Mouse (Mus musculus): ENCODE results near the gene Panx2. TPM values are rescaled to one million over a fixed set of nuclear protein-coding genes. Genes with fewer than 3 reads are reported as not detected.

Gene Panx2
- polyA plus RNA-seq, 1 experiment from 2014 or later = 0.54 TPM

DNA sequence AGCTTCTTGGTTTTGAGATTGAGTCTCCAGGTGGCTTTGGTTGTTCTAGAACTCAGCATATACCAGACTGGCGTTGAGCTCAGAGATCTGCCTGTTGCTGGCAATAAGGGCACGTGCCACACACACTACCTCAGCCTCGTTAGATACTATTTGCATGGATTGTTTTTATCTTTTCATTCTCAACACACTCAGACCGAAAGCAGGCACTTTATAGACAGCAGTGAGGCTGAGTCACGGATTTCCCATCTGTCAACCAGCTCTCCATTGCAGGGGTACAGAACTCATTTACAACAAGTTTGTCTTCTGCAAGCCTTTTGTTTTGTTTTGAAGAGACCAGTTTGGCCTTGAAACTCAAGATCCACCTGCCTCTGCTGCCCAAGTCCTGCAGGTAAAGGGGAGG is 37.9 kb downstream of the Panx2 start:
- H3K4me2 ChIP-seq = no peak overlapping the region
- WGBS = 92% methylated on average over 5 of the region's 5 CpGs
- peaks cover 100% of the 10 kb centered on the region for H3K36me3 ChIP-seq

DNA sequence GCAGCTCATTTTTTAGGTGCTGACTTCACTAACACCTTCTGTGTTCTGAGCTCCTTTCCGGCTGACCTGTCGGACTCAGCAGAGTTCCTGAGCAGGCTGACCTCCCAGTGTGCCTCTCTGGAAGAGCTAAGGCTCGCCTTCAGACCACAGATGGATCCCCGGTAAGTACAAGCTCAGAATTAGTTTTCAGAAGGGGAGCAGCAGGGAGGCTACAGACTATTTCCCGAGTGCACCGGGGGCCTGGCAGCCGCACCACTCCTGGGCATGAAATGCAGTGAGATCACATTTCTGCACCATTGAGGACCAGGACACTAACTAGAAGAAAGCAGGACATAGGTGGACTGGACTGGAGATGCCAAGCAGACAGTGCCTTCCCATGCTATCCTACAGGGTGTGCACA is 39.1 kb downstream of the Panx2 start:
- Histone ChIP-seq H3K9ac (replicated peaks) (no peak overlapping the region), H3K4me3 (replicated peaks) (no peak overlapping the region), H3K36me3 (peaks cover 100% of the 10 kb centered on the region), H3K27me3 (no peaks in the 10 kb centered on the region), H3K27ac (no peak overlapping the region), H3K9me3 (no peaks in the 10 kb centered on the region), H3K4me1 (replicated peaks) (no peaks in the 10 kb centered on the region), H3K4me2 (no peak overlapping the region)
- ATAC-seq (ENCODE audit: insufficient number of reproducible peaks, insufficient read depth, low FRiP score, low TSS enrichment, low read depth) = no peak
- 88% methylated on average over 7 of the region's 7 CpGs for WGBS

More for the DNA sequence above, 37.9 kb downstream of the Panx2 start:
- H3K4me3 ChIP-seq (replicated peaks) = no peak overlapping the region
- ATAC-seq (ENCODE audit: insufficient number of reproducible peaks, insufficient read depth, low FRiP score, low TSS enrichment, low read depth) = no peak
- H3K4me1 ChIP-seq (replicated peaks) = no peaks in the 10 kb centered on the region
- no peak overlapping the region for H3K27ac ChIP-seq
- no peaks in the 10 kb centered on the region for H3K9me3 ChIP-seq
- H3K9ac ChIP-seq (replicated peaks) = no peak overlapping the region
- H3K27me3 ChIP-seq = no peaks in the 10 kb centered on the region

DNA sequence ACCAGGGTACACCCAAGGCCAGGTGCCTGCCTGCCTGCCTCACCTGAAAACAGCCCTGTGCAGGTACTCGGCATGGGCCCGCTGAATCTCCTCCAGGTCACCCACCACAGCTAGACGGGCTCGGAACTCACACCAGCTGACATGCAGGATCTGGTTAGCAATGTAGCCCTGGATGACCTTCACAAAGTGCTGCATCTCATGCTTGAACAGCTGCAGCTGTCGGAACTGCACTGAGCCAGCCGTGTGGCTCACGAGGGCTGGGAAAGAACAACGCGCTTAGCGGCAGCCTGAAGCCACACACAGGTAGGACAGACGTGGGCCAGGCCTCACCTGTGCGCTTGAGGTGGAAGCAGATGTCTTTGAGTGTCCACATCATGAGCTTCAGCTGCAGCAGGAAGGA is 41.3 kb downstream of the Panx2 start:
- Histone ChIP-seq H3K4me1 (replicated peaks) (no peaks in the 10 kb centered on the region), H3K9ac (replicated peaks) (no peak overlapping the region), H3K4me2 (no peak overlapping the region), H3K27ac (no peak overlapping the region), H3K4me3 (replicated peaks) (no peak overlapping the region), H3K27me3 (no peaks in the 10 kb centered on the region), H3K9me3 (no peaks in the 10 kb centered on the region), H3K36me3 (peaks cover 100% of the 10 kb centered on the region)
- 90% methylated on average over 12 of the region's 12 CpGs for WGBS
- ATAC-seq (ENCODE audit: insufficient number of reproducible peaks, insufficient read depth, low FRiP score, low TSS enrichment, low read depth) = no peak

DNA sequence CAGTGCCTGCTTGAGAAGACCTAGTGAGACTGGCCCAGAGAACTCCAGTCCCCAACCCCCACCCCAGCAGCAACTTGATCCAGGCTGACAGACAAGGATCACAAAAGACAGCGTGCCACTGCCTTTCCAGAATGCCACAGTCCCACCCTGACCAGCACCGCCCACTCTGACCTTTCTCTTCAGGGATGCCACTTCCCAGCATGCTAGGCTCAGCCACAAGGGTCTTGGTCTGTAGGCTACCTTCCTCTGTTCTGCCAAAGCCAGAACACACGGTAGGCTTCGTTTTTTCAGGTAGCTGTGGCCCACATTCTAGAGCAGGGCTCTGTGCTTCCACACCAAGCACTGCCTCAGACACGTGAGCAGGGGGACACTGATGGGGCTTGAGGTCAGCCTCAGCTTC is 43.1 kb downstream of the Panx2 start:
- Histone ChIP-seq H3K4me3 (replicated peaks) (no peak overlapping the region), H3K4me1 (replicated peaks) (no peaks in the 10 kb centered on the region), H3K36me3 (peaks cover 100% of the 10 kb centered on the region), H3K9me3 (no peaks in the 10 kb centered on the region), H3K27me3 (no peaks in the 10 kb centered on the region), H3K27ac (no peak overlapping the region), H3K4me2 (no peak overlapping the region), H3K9ac (replicated peaks) (no peak overlapping the region)
- WGBS = 88% methylated on average over 5 of the region's 5 CpGs
- ATAC-seq (ENCODE audit: insufficient number of reproducible peaks, insufficient read depth, low FRiP score, low TSS enrichment, low read depth) = no peak

DNA sequence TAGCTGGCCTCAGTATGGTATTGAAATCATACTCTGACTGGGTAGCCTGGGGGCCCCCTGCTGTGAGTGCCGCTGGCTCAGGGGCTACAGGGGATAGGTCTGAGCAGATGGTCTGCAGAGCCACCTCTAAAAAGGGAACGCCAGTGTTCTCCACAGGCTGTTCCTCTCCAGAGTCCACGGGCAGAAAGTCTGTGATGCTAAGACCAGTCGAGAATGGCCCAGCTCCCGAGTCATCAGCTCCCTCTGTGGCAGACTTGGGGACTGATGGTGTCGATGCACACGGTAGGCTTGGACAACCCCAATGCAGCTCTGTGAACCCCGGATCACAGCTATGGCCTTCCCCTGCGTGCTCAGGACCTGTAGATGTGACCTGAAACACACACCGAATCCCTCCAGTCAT is 44.4 kb downstream of the Panx2 start:
- Histone ChIP-seq H3K27me3 (no peaks in the 10 kb centered on the region), H3K27ac (no peak overlapping the region), H3K4me2 (no peak overlapping the region), H3K36me3 (peaks cover 100% of the 10 kb centered on the region), H3K4me1 (replicated peaks) (no peaks in the 10 kb centered on the region), H3K4me3 (replicated peaks) (no peak overlapping the region), H3K9ac (replicated peaks) (no peak overlapping the region), H3K9me3 (no peaks in the 10 kb centered on the region)
- ATAC-seq (ENCODE audit: insufficient number of reproducible peaks, insufficient read depth, low FRiP score, low TSS enrichment, low read depth) = no peak
- 87% methylated on average over 10 of the region's 10 CpGs for WGBS

DNA sequence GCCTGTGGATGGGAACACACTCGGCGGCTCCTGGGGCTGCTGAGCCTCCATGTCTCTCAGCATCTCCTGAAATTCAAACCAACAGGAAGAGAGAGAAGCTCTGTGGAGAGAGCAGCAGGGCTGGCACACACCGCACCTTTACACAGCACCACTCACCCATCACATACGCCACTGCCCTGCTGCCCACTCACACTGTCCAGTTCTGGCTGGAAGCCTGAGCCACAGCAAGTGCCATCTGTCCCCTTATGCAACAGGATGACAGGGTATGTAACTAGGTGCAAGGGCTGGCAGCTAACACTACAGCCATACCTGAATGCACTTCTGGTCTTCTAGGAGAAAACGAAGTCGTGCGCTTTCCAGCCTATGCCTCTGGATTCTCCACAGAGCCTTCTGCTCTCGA is 44.9 kb downstream of the Panx2 start:
- Histone ChIP-seq H3K27me3 (no peaks in the 10 kb centered on the region), H3K4me2 (no peak overlapping the region), H3K9ac (replicated peaks) (no peak overlapping the region), H3K9me3 (no peaks in the 10 kb centered on the region), H3K4me3 (replicated peaks) (no peak overlapping the region), H3K27ac (no peak overlapping the region), H3K36me3 (peaks cover 100% of the 10 kb centered on the region), H3K4me1 (replicated peaks) (no peaks in the 10 kb centered on the region)
- 98% methylated on average over 8 of the region's 8 CpGs for WGBS
- no peak for ATAC-seq (ENCODE audit: insufficient number of reproducible peaks, insufficient read depth, low FRiP score, low TSS enrichment, low read depth)

DNA sequence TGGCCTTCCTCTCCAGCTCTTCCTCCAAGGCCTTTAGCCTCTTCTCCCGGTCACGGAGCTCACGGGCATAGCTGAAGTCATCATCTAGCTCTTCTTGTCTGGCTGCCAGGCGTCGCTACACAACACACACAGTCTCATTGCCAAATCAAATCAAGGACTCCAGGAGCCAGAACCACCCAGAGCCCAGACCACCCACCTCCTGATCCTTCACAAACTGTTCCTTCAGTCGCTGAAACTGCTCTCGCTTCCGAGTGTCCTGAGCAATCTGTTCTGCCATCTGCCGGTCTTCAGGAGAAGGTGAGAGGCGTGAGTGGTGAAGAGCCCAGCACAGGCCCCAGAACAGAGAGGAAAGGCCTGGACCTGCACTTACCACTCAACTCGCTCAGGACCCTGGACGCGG is 46.5 kb downstream of the Panx2 start:
- no peak overlapping the region for H3K4me3 ChIP-seq (replicated peaks)
- H3K27ac ChIP-seq = no peak overlapping the region
- H3K9me3 ChIP-seq = no peaks in the 10 kb centered on the region
- ATAC-seq (ENCODE audit: insufficient number of reproducible peaks, insufficient read depth, low FRiP score, low TSS enrichment, low read depth) = no peak
- H3K36me3 ChIP-seq = peaks cover 100% of the 10 kb centered on the region
- H3K4me2 ChIP-seq = no peak overlapping the region
- H3K4me1 ChIP-seq (replicated peaks) = no peaks in the 10 kb centered on the region
- no peak overlapping the region for H3K9ac ChIP-seq (replicated peaks)
- no peaks in the 10 kb centered on the region for H3K27me3 ChIP-seq
- 90% methylated on average over 13 of the region's 13 CpGs for WGBS

DNA sequence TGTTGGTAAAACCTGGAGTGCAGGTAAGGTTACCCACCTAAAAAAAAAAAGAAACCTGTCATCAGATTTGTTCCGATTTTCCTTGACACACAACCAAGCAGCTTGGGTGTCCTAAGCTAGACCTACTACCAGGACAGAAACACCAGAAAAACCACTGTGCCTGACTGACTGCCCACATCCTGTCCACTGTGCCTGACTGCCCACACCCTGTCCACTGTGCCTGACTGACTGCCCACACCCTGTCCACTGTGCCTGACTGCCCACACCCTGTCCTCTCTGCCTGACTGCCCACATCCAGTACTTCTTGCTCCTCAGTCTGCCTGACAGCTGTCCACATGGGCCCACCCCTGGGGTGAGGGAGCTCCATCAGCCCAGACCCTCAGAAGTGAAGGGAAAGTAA is 47.4 kb downstream of the Panx2 start:
- H3K4me1 ChIP-seq (replicated peaks) = no peaks in the 10 kb centered on the region
- no peak overlapping the region for H3K4me3 ChIP-seq (replicated peaks)
- no peaks in the 10 kb centered on the region for H3K9me3 ChIP-seq
- no peak for ATAC-seq (ENCODE audit: insufficient number of reproducible peaks, insufficient read depth, low FRiP score, low TSS enrichment, low read depth)
- no peak overlapping the region for H3K27ac ChIP-seq
- H3K9ac ChIP-seq (replicated peaks) = no peak overlapping the region
- H3K4me2 ChIP-seq = no peak overlapping the region
- 92% methylated on average over 1 of the region's 1 CpGs for WGBS
- H3K36me3 ChIP-seq = peaks cover 100% of the 10 kb centered on the region
- H3K27me3 ChIP-seq = no peaks in the 10 kb centered on the region

DNA sequence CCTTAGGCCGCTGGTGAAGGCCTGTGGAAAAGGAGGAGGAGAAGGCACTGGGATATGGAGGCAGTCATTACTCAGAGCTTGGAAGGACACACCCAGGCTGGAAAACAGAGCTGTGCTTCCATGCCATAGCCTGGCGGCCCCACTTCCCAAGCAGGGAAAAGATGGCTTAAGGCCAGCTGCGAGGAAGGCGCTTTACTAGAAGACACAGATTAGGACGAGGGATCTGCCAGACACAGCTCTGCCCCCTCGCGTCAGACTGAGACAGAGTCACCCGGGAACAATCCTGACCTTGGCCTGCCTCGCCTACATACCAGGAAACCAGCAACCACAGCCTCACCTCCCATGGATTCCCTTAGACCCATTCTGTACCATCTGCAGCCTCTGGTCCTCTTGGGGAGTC is 50.6 kb downstream of the Panx2 start:
- H3K4me3 ChIP-seq (replicated peaks) = no peak overlapping the region
- ATAC-seq (ENCODE audit: insufficient number of reproducible peaks, insufficient read depth, low FRiP score, low TSS enrichment, low read depth) = no peak
- no peak overlapping the region for H3K27ac ChIP-seq
- no peak overlapping the region for H3K4me2 ChIP-seq
- 88% methylated on average over 9 of the region's 9 CpGs for WGBS
- no peak overlapping the region for H3K9ac ChIP-seq (replicated peaks)
- H3K4me1 ChIP-seq (replicated peaks) = no peaks in the 10 kb centered on the region
- H3K36me3 ChIP-seq = peaks cover 94% of the 10 kb centered on the region
- no peaks in the 10 kb centered on the region for H3K27me3 ChIP-seq
- no peaks in the 10 kb centered on the region for H3K9me3 ChIP-seq

DNA sequence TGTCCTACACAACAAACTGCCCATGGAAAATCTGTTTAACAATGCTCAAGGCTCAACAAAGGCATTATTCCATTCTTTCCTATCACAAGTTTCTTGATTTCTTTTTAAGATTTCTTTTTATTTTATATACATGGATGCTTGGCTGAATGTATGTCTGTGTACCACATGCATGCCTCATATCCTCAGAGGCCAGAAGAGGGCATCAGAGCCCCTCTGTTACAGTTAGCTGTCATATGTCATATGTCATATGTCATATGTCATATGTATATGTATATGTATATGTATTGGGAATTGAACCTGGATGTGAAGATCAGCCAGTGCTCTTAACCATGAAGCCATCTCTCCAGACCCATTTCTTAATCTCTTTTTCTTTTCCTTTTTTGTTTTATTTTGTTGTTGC is 58.5 kb downstream of the Panx2 start:
- H3K9ac ChIP-seq (replicated peaks) = no peak overlapping the region
- no peaks in the 10 kb centered on the region for H3K27me3 ChIP-seq
- no peak overlapping the region for H3K4me2 ChIP-seq
- H3K4me1 ChIP-seq (replicated peaks) = peaks cover 26% of the 10 kb centered on the region
- no peak overlapping the region for H3K4me3 ChIP-seq (replicated peaks)
- ATAC-seq (ENCODE audit: insufficient number of reproducible peaks, insufficient read depth, low FRiP score, low TSS enrichment, low read depth) = no peak
- H3K36me3 ChIP-seq = peaks cover 71% of the 10 kb centered on the region
- no peaks in the 10 kb centered on the region for H3K9me3 ChIP-seq
- H3K27ac ChIP-seq = no peak overlapping the region

DNA sequence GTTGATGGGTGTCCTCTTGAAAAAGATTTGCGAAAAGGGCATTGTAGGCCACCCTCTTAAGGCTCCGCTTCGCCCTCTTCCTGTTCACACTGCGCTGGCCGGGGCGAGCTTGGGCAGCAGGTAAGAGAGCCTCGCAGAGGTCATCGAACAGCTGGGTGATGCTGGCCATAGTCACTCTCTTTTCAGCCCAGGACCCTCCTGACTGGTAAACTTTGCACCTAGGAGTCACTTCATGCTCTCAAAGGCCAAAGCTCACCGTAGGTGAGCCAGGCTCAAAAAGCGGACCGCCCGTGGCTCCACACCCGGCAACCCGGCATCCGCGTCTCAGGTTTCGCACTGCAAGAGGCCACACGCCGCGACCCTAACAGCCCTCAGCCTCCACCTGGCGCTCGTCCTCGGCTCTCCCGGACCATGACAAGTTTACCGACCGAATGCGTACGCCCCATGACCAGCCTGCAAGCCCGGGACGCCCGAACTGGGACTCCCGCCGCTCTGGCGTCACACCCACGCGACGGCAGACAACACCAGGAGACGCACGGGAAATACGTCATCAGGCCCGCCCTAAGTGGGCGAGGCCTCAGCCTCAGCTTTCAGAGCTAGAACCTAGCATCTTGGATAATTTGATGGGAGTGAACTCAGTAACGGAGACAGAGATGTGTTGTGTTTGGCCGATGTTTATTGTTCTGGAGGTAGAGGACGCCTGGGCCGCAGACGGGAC is 63.3 kb downstream of the Panx2 start, which contains the start of gene Tubgcp6:
Gene Tubgcp6, minus strand, starts transcription at position 464 of the 718 bp plus-strand sequence.
- WGBS = under 1% methylated on average over 47 of the region's 47 CpGs
- Histone ChIP-seq H3K4me1 (replicated peaks) (peaks cover 40% of the 10 kb centered on the region), H3K9ac (replicated peaks) (peak within 1 kb of the TSS; percentile 72), H3K27me3 (no peaks in the 10 kb centered on the region), H3K4me2 (peak within 1 kb of the TSS; percentile 96), H3K9me3 (no peaks in the 10 kb centered on the region), H3K36me3 (peaks cover 28% of the 10 kb centered on the region), H3K27ac (peak within 1 kb of the TSS; percentile 81), H3K4me3 (replicated peaks) (peak within 1 kb of the TSS; percentile 79)
- peak; percentile 54 for ATAC-seq (ENCODE audit: insufficient number of reproducible peaks, insufficient read depth, low FRiP score, low TSS enrichment, low read depth)
